Mouse (Mus musculus) neural tube, embryonic 14.5 days (tissue): Measurements from ENCODE around the gene Ralbp1. TPM values are rescaled to one million over a fixed set of nuclear protein-coding genes. Genes with fewer than 3 reads are reported as not detected.

ENCODE experiments used
- ATAC-seq: fragments of 200-750 bp; cut with Nextera tagmentation; 2 replicates; pipeline ENCODE4 v1.8.0; 2017; ENCODE audit warnings: low read depth, mild to moderate bottlenecking, moderate TSS enrichment, moderate library complexity
- H3K27ac ChIP-seq: fragments of 300-500 bp; sonication (generic); 2 replicates; pipeline ENCODE4 v1.5.1; 2014; ENCODE audit warnings: low read depth, mild to moderate bottlenecking, control low read depth, low read length, moderate library complexity, mixed read lengths
- H3K27me3 ChIP-seq: fragments of 300-500 bp; sonication (generic); 2 replicates; pipeline ENCODE4 v1.6.1; 2014; ENCODE audit warnings: low read length; ENCODE audit not compliant: control insufficient read depth, insufficient read depth
- H3K36me3 ChIP-seq: fragments of 300-500 bp; sonication (generic); 2 replicates; pipeline ENCODE4 v1.6.1; 2014; ENCODE audit warnings: low read length, mixed read lengths; ENCODE audit not compliant: control insufficient read depth, insufficient read depth
- H3K4me1 ChIP-seq: fragments of 300-500 bp; sonication (generic); 2 replicates; pipeline ENCODE4 v1.6.1; 2014; ENCODE audit warnings: low read length; ENCODE audit not compliant: control insufficient read depth, insufficient read depth
- H3K4me2 ChIP-seq: fragments of 300-500 bp; sonication (generic); 2 replicates; pipeline ENCODE4 v1.6.1; 2014; ENCODE audit warnings: mild to moderate bottlenecking, low read depth, low read length, control low read depth
- H3K4me3 ChIP-seq: fragments of 300-500 bp; sonication (generic); 2 replicates; pipeline ENCODE4 v1.5.1; 2014; ENCODE audit warnings: low read depth, low read length, control low read depth, mixed read lengths
- H3K9ac ChIP-seq: fragments of 300-500 bp; sonication (generic); replicated peaks from 2 replicates; pipeline ENCODE4 v1.6.1; 2014; ENCODE audit warnings: low read depth, mild to moderate bottlenecking, control low read depth, low read length, mixed read lengths
- H3K9me3 ChIP-seq: fragments of 300-500 bp; sonication (generic); 2 replicates; pipeline ENCODE4 v1.6.1; 2016; ENCODE audit warnings: low read length; ENCODE audit not compliant: control insufficient read depth
- WGBS: fragments of 180-500 bp; shearing (Covaris S2); extraction: QIAGEN DNeasy Blood & Tissue Kit; methylation state at CpG from one replicate; pipeline ENCODE4 v1.1.7; 2014; 5-methylcytosine and 5-hydroxymethylcytosine counted together
- polyA plus RNA-seq: library from polyadenylated mRNA; unstranded; fragments of >200 nt; fragmentation: Nextera tagmentation; extraction: Ambion mirVana; gene quantifications from 2 replicates; pipeline ENCODE4 v1.2.1, GENCODE M21; 2014

Ralbp1 gene
- polyA plus RNA-seq, 1 experiment from 2014 or later: 45.9 TPM

DNA sequence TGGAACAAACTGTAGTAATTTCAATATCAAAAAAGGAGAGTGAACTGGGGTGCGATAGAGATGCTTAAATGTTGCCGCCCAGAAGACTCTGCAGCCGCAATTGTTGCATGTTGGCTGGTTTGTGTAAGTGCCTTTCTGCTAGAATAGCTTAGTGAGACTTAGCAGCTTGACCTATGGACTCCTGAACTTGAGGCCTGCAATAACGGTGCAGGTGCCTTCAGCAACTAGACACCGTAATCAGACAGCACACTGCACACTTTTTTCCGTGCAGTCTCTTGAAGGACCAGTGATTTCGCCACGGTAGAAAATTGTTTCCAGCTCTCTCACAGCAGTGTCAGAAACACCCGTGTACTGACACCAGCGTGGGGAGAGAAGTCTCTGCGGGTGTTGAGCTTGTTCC, 56.6 kb downstream of the Ralbp1 start:
- 95% methylated on average over 11 of the region's 11 CpGs for WGBS
- Histone ChIP-seq H3K4me1 (0 out of 2 replicates have a peak, but pooled peaks cover 6% of the 10 kb centered on the region), H3K36me3 (peaks cover 35% of the 10 kb centered on the region), H3K9ac (no peak overlapping the region), H3K27me3 (no peaks in the 10 kb centered on the region), H3K4me2 (no peak overlapping the region), H3K4me3 (no peak overlapping the region), H3K27ac (no peak overlapping the region), H3K9me3 (no peaks in the 10 kb centered on the region)
- ATAC-seq: no peak

- ATAC-seq: peak; percentile 32; the same call in 1 of the 2 replicates
- H3K36me3 ChIP-seq: peaks cover 27% of the 10 kb centered on the region
Observed at GRCm38 (mm10) chr17:65827904-65828303, 57.7 kb downstream of the Ralbp1 start.

GRCm38 (mm10) chr17:65827119-65827840, 58.3 kb downstream of the Ralbp1 start:
- H3K4me2 ChIP-seq: no peak overlapping the region
- 76% methylated on average over 16 of the region's 16 CpGs for WGBS
- 0 out of 2 replicates have a peak, but pooled peaks cover 6% of the 10 kb centered on the region for H3K4me1 ChIP-seq
- peaks cover 29% of the 10 kb centered on the region for H3K36me3 ChIP-seq
- no peak for ATAC-seq
- no peaks in the 10 kb centered on the region for H3K27me3 ChIP-seq
- H3K9me3 ChIP-seq: no peaks in the 10 kb centered on the region
- H3K27ac ChIP-seq: no peak overlapping the region
- H3K4me3 ChIP-seq: no peak overlapping the region
- H3K9ac ChIP-seq: no peak overlapping the region

More at GRCm38 (mm10) chr17:65827904-65828303, 57.7 kb downstream of the Ralbp1 start:
- Histone ChIP-seq H3K27me3 (no peaks in the 10 kb centered on the region), H3K9me3 (no peaks in the 10 kb centered on the region), H3K27ac (no peak overlapping the region), H3K4me3 (no peak overlapping the region), H3K4me1 (0 out of 2 replicates have a peak, but pooled peaks cover 6% of the 10 kb centered on the region), H3K4me2 (no peak overlapping the region), H3K9ac (no peak overlapping the region)
- 90% methylated on average over 5 of the region's 5 CpGs for WGBS

GRCm38 (mm10) chr17:65826257-65826656, 59.3 kb downstream of the Ralbp1 start:
- H3K4me1 ChIP-seq: 0 out of 2 replicates have a peak, but pooled peaks cover 6% of the 10 kb centered on the region
- H3K27me3 ChIP-seq: no peaks in the 10 kb centered on the region
- no peak overlapping the region for H3K4me3 ChIP-seq
- ATAC-seq: no peak
- H3K9me3 ChIP-seq: no peaks in the 10 kb centered on the region
- no peak overlapping the region for H3K9ac ChIP-seq
- peaks cover 30% of the 10 kb centered on the region for H3K36me3 ChIP-seq
- H3K4me2 ChIP-seq: no peak overlapping the region
- 76% methylated on average over 9 of the region's 9 CpGs for WGBS
- 0 out of 2 replicates have a peak overlapping the region, but pooled peaks have one; percentile 35 for H3K27ac ChIP-seq

- no peak for ATAC-seq
- Histone ChIP-seq H3K27me3 (no peaks in the 10 kb centered on the region), H3K9me3 (no peaks in the 10 kb centered on the region), H3K9ac (no peak overlapping the region), H3K27ac (no peak overlapping the region), H3K36me3 (peaks cover 20% of the 10 kb centered on the region), H3K4me2 (no peak overlapping the region), H3K4me3 (no peak overlapping the region), H3K4me1 (0 out of 2 replicates have a peak, but pooled peaks cover 6% of the 10 kb centered on the region)
- WGBS: 96% methylated on average over 10 of the region's 10 CpGs
Observed at GRCm38 (mm10) chr17:65824246-65824645, 61.4 kb downstream of the Ralbp1 start.

DNA sequence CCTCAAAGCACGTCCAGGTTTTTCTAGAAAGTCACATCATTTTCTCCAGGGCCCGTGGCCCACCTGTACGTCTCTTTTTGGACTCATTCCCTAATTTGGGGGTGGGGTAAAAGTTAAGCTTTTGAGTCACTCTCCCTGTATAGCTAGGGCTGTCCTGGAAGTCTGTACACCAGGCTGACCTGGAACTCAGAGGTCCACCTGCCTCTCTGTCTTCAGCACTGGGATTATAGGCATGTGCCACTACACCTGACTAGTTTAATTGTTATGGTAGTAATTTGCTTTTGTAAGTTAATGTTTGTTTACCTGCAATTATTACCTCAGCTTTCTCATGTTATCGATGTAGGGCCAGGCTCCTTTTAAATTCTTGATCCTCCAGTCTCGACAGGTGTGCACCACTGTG, 63.2 kb downstream of the Ralbp1 start:
- Histone ChIP-seq H3K36me3 (peaks cover 22% of the 10 kb centered on the region), H3K27me3 (no peaks in the 10 kb centered on the region), H3K27ac (no peak overlapping the region), H3K9ac (no peak overlapping the region), H3K4me2 (no peak overlapping the region), H3K9me3 (no peaks in the 10 kb centered on the region), H3K4me1 (0 out of 2 replicates have a peak, but pooled peaks cover 2% of the 10 kb centered on the region), H3K4me3 (no peak overlapping the region)
- 93% methylated on average over 5 of the region's 5 CpGs for WGBS
- no peak for ATAC-seq

- Histone ChIP-seq H3K27ac (no peak overlapping the region), H3K9me3 (no peaks in the 10 kb centered on the region), H3K4me2 (no peak overlapping the region), H3K4me3 (no peak overlapping the region), H3K9ac (no peak overlapping the region), H3K27me3 (no peaks in the 10 kb centered on the region), H3K36me3 (peaks cover 39% of the 10 kb centered on the region), H3K4me1 (no peaks in the 10 kb centered on the region)
- ATAC-seq: no peak
- WGBS: 89% methylated on average over 5 of the region's 5 CpGs
Observed at GRCm38 (mm10) chr17:65820197-65820596, 65.4 kb downstream of the Ralbp1 start.

- WGBS: 95% methylated on average over 8 of the region's 8 CpGs
- H3K27ac ChIP-seq: no peak overlapping the region
- H3K4me2 ChIP-seq: no peak overlapping the region
- no peaks in the 10 kb centered on the region for H3K9me3 ChIP-seq
- H3K9ac ChIP-seq: no peak overlapping the region
- H3K4me1 ChIP-seq: no peaks in the 10 kb centered on the region
- H3K36me3 ChIP-seq: peaks cover 54% of the 10 kb centered on the region
- no peak overlapping the region for H3K4me3 ChIP-seq
- H3K27me3 ChIP-seq: no peaks in the 10 kb centered on the region
- ATAC-seq: no peak
Observed at GRCm38 (mm10) chr17:65813763-65814162, 71.8 kb downstream of the Ralbp1 start.

- Histone ChIP-seq H3K27ac (no peak overlapping the region), H3K27me3 (no peaks in the 10 kb centered on the region), H3K4me1 (no peaks in the 10 kb centered on the region), H3K4me2 (no peak overlapping the region), H3K9ac (no peak overlapping the region), H3K4me3 (no peak overlapping the region), H3K36me3 (peaks cover 36% of the 10 kb centered on the region), H3K9me3 (no peaks in the 10 kb centered on the region)
- 91% methylated on average over 5 of the region's 5 CpGs for WGBS
- ATAC-seq: no peak
Observed at GRCm38 (mm10) chr17:65811032-65811431, 74.6 kb downstream of the Ralbp1 start.
